Mouse (Mus musculus) CD4-positive helper T cell, adult 2 months (primary cell): ENCODE results near the gene Ddc.

Source experiments
- DNase-seq: peaks from one replicate; pipeline ENCODE4 v3.0.0-alpha.2; 2012; ENCODE audit warnings: low read depth, missing footprints, low spot score

Gene Ddc

DNA sequence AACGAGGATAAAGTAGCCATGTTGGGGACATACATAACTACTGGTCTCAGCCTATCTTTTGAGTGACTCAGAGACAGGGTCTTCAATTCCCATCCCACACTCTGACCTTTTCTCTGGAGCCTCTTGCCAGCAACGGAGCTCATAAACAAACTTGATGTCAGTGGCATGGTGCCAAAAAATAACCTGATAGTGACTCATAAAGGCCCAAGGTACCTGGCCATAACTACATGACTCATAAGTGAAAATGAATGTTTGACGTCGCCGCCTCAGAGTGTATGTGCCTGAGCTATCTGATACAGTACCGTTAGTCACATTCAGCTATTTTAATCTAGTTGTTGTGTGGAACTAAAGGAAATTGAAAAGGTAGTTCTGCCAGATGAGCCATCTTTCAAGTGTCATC, 72.3 kb downstream of the Ddc start:
- DNase-seq = peak; percentile 65

DNA sequence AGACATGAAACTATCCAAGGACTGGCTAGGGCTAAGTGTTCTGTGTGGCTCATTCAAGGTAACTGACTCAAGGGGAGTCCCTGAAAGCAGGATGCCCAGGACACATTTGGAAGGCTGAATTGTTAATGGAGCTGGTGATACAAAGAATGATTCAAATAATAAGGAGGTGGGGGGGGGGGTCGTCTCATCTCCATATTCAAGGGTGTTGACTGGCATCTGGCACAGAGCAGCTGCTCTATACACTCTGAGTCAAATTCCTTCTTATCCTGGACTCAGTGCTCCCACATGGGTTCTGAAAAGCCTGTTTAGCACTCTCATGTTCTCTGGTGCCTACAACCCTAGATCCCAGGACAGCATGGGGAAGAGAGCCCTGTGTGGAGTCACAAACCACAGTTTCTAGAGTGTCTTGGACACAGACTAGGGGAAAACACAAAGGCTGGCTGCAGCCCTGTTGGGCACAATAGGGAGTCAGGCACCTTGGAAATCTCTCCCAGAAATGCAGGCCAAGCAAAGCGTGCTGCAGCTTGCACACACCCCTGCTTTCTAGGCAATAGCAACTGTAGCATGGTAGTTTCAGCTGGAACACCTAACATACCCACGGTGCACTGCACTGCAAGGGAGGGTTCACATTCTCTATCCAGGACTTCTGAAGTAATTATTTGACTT, 72.8 kb downstream of the Ddc start:
- no peak for DNase-seq

DNA sequence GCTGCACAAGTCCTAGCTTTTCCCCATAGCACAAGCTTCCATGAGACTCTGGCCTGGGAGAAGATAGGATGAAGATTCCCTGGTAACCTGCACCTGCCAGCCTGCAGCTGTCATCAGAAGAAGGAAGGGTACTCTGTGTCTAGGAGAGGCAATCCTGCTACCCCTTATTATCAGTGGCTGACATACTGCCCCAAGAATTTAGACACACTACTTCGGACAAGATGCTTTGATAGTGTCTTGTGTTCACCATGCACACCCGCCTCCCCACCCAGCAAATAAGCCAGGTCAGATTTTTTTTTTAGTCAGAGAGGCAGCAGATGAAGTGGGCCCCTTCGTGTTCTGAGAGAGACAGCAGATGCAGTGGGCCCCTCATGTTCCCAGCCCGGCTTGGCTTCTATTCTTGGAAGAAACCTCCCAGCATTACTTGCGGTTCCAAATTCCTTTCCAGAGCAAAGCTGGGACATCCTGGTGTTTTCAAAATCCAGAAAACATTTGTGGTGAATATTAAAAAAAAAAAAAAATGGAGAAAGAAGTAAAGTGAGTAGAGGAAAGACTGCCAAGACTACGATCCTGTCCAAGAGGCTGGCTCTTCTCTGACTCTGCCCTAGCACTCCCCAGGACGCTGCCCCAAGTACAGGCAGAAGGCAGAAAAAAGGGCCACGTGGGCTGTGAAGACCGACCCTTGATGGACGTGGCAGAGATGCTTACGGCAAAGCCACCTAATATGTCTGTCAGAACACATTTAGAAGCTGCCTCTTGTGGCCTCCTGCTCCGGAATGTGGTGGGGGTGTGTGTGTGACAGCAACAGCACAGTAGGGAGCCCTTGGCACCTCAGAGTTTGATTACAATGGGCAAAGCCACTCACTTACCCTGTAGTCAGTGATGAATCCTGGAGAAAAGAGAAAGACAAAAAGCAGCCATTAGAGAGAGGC, 73.7 kb downstream of the Ddc start:
- no peak for DNase-seq

DNA sequence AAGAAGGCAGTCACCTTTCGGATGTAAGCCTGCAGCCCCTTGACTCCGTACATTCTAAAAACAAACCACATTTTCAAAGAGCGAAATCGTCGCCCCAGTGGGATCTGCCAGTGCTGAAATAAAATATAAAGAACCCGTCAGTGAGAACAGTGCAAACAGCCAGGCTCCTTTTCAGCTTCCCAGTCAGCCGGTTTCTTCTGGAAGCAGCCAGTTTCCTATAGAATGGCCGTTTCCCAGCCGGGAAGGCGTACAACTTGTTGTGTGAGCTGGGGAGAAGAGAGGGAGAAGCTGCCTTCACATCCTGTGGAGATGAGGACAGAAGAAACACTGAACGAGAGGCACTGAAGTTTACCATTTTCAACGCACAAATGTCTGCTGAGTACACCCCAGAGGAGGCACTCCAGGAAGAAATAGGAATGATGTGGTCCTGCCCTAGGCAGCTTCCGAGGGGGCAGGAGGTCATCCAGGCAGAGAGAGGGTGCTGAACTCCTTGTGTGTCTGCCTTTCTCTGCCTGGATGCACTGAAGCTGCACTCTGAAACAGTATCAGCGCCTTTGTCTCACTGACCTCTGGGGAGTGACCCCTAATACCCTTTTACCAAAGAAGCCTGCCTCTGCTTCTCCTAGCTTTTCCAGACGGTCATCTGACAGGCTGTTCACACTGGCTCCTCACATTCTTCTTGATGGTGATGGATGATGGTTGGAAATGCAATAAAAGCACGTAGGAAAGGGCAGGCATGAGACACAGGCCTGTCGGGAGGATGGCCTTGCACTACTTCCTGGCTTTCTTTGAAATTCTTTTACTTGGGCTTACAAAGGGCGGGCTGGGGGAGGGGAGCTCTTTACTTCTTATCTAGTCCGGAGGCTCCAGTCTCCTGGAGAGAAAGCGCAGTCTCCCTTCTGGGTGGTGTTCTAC, 75.5 kb downstream of the Ddc start:
- DNase-seq = no peak

DNA sequence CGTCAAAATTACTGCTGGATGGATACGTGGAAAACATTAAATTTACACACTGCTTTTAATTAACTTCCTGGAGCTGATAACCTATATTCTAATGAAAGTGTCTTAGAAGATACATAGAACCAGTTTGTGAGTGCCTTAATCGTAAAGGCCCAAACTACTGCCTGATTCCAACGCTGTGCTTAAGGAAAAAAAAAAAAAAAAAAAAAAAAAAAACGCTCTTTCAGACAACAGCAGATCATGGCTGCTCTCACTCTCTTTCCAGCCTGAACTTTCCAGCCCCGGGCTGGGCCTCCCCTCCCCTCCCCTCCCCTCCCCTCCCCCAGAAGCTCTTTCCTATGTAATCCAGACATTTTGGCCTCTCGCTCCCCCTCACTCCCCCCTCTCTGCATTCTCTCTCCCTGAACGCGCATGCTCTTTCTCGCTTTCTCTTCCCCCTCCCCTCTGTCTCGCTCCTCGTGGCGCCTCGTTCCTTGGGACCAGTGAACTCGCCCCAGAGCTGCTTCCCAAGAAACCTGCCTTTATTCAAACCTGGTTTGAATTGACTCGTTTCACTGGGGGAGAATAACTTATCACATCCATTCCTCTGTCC, 76.5 kb downstream of the Ddc start:
- DNase-seq = no peak

DNA sequence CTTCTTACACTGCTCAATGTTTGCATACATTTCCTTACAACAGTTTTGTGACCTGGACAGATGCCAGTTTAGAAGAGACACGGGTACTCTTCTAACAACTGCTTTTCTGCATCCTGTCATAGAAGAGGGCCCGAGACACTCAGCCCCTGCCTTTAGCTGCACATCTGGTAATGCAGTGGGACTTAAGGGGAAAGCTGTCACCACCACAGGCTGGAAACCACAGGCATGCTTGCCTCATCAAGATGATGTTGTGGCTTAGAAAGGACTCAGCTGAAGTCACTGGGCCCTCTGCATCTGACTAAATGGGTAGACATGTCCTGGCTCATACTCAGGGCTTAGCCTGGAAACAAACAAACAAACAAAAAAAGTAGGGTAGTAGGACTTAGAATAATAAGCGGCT, 77.2 kb downstream of the Ddc start:
- DNase-seq = no peak

DNA sequence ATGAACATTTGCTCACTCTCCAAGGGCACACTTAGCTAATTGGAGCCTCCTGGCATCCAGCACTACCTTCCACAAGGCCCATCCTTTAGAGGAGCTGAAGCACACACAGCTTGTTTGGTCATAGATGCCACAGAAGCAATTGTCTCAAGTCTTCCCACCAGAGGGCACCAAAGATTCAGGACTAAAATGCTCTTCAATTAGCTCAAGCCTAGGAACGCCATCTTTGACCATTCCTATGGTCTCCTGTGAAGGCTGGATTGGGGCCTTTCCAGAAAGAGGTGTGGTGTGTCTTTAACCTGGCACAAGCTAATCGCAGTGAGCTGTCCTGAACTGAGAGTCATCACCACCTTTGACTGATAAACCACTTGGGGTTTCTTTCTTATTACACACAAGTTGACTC, 77.7 kb downstream of the Ddc start:
- peak; percentile 76 for DNase-seq

DNA sequence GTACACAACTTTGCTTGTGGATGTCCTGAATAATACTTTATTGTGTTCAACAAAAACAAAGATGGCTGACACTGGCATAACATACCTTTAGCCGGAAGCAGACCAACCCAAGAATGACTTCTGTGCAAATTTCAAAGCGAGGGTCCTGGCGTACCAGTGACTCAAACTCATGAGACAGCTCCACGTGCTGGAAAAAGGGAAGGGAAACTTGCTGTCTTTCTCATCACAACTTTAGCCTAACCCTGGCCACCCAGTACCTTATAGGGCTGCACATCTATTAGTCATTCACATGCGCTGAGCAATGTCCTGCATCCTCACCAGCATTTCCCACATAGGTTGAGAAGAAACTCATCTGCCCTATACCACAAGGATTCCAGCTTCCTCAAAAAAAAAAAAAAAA, 78.7 kb downstream of the Ddc start:
- no peak for DNase-seq

DNA sequence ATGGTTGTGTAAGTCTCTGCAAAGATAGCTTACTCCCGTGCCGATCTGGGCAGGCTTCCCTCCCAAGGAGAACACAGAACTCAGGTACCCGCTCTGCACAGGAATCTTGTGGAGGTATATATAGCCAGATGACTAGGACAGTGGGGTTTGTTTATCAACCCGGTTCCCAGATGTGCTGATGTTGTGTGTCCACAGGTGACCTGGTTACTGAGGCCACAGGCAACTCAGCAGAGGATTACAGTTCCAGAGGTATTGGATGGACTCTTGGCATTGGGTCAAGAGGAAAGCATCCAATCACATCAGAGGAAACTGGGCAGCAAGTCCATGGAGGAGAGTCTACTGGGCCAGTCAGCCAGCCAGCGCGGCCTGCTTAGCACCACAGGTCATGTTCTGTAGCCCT, 79.1 kb downstream of the Ddc start:
- DNase-seq = no peak

DNA sequence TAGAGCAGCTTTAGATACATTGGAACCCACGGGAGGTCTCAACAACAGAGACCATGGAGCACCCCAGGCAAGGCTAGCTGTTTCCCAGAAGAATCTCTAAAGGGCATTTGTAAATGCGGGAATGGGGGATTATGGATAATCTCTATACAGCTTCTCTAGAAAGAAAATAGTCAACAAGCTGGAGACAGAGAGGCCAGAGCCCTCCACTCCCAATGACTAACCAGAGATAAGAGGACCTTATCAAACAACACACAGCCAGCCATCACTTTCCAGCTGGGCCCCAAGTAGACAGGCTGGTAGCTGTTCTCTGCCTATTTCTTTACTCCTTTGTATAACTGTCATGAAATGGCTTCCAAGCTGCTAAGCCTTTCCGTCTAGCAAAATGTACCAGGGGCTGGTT, 82.2 kb downstream of the Ddc start:
- DNase-seq = no peak

DNA sequence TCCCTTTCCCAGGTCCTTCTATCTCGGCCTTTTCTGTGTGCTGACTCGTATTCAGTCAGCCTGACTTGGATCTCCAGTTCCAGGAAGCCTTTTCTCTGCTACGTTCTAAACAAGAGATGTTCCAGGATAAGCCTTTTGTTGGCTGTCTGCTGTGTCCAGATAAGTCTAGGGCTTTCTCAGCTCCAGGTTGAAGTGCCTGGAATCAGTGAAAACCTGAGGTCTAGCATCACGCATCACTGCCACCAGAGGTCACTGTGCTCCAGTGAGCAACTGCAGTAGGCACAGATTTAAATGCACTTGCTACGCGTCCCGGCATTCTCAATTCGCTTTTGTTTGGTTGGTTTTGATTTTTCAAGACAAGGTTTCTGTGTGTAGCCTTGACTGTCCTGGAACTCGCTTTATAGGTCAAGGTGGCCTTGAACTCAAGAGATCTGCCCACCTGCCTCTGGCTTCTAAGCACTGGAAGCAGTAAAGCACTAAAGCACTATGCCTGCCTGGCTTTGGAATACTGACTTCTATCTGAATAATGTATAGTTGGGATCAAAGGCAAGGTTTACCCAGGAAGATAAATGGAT, 86.0 kb downstream of the Ddc start:
- peak; percentile 74 for DNase-seq

DNA sequence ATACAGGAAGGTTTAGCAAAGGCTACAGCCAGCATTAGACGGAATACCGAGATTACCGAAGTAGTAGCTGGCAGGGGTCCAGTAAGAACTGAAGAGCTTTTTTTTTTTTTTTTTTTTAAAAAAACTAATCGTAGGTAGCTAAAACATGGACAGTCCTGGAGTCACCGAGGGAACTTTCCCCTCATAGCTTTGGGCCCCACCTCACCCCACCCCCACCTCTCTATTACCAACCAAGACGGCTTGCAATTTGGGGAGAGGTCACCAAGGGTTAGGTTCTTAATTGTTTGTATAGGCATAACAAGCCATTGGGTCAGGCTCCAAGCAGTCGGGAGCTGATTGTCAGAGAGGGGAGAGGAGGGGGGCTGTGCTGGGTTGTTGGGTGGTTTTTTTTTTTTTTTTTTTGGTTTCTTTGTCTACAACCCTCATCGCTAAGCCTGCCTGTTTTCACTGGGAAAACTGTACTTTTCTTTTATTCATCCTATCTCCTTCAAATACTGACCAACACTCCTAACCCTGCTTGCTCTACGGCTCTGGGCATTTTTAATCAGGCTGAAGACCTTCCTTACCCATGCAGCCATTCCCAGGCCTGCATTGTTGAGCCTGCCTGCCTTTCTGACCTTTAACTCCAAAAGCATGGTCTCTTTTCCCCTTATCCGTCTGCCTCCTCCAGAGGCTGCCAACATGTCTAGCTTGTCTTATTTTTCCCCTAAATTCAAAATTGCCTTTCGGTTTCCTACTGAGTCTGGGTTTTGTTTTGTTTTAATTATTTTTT, 88.4 kb downstream of the Ddc start:
- no peak for DNase-seq

DNA sequence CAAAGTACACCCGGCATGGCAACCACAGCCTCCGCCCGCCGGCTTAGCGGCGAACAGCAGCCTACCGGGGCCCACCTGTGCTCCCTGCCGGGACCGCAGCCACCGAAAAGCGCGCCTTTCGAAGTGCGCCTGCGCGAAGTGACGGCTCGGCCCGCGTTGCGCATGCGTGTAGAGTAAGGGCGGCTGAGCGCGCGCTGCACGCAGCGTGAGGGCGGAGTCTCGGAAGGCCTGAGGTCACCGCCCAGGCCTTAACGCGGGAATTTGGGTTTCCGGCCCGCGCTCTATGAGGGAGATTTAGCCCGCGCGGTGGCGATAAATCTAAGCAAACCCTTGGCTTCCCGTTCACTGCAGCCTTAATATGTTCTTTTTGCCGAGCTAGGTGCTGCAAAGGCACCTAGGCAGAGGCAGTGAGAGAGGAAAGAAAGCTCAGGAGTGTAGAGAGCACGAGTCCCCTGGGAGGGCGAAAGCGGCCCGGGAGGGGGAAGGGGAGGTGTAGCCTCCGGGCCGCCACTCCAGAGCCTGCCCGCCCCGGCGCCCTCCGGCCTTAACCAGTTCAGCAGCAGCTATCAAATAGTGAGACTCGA, 89.0 kb downstream of the Ddc start, which contains the start of gene Fignl1:
TSS of gene Fignl1 (minus strand) at position 143 of the 584 bp plus-strand sequence.
- DNase-seq = peak; percentile 98

DNA sequence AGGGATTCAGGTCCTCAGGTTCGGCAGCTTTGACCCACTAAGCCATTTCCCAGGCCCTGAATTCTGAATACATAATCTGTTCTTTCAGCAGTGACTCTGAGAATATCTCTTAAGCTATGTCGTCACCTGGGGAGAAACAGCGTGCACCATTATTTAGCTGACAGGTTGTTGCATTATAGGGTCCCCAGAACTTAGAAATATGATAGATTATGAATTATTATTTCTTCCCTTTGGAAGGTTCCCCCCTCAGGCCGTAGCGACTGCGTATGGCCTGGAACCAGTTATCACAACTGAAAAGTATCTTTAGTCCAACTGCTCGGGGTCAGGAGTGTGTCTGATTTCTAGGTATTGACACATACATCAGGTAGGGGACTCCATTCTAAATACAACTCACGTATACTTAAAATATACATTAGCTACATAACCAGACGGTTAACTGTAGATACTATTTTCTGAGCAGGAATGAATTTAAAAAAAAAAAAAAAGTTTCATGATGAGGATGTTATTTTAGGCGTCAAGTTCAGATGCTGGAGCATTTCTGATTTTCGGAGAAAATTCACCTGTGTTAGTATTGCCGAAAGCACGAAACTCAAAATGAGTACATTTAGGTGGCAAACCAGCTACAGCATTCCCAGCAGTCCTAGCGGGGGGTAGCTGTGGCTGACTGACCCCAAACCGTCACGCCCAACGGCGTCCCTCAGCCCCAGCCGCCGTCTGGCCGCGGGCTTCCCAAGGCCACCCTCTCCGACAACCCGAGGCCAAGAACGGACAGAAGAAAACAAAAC, 89.7 kb downstream of the Ddc start:
- no peak for DNase-seq

DNA sequence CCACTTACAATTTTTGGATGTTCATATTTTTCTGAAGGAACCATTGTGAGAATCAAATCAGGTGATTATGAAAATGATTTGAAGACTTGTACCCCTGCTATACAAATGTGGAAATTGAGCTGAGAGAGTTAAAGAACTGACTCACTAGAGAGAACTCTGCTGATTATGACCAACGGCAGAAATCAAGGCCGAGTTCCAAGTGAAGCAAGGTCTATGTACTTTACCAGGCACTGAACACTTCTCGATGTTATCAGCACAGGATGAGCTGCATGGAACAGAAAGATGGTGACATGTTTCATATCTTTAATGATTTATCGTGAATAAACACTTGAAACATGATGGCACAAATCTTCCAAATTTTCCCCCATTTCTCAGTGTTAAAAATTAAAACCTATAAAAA, 92.0 kb downstream of the Ddc start:
- DNase-seq = no peak

DNA sequence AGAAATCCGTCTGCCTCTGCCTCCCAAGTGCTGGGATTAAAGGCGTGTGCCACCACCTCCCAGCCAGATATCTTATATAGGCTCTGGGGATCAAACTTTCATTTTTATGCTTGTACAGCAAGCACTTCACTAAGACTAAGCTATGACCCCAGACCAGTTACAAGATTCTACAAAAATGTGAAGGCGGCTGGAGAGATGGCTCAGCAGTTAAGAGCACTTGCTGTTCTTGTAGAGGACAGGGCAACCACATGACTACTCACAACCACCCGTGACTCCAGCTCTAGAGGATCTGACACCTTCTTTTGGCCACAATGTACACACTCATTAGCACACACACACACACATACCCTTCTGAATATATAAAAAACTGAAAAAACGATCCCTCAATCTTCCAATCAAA, 93.5 kb downstream of the Ddc start:
- DNase-seq = no peak

DNA sequence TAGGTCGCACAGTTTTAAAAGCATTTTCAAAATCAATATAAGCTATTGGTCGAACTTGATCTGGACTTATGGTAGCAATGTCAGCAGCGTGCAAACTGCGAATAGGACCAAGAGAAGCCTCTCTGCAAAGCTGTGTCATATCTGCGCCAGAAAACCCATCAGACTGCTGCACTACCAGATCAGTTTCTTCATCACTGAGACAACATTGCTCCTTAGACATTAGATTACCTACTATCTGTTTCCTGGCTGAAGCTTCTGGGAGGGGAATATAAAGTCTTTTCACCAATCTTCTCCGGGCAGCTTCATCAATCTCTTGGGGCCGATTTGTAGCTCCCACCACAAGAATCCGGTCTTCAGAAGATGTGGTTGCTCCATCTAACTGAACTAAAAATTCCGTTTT, 96.9 kb downstream of the Ddc start:
- no peak for DNase-seq

DNA sequence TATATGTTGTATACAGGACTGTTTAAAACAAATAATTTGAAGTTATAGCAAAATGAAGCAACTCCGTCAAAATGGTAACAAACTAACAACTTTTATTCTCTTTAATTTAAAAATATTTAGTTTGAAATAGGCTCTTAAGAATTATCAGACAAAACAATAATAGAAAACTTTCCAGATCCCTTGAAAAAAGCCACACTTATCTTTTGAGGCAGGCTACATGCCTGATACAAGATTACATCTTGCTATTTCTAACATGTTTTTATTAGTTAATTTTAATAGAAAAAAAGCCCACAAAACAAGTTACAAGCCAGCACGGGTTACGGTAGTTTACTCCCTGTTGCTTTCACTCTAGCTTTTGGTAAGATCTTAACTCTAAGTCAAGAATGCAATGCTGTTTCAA, 97.6 kb downstream of the Ddc start:
- DNase-seq = no peak

DNA sequence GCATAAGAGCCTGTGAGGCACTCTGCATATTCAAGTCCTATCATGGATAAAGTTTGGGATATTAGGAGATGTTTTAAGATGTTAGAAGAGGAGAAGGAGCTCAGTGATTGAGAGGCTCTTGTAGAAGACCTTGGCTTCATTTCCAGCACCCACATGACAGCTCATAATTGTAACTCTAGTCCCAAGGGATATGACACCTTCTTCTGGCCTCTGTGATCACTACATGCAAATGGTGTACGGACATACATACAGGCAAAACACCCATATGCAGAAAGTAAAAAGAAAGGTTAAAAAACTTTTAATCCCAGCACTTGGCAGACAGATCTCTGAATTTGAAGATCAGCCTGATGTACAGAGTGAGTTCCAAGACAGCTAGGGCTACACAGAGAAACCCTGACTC, 99.3 kb downstream of the Ddc start:
- no peak for DNase-seq
